In the genomic region with DNA sequence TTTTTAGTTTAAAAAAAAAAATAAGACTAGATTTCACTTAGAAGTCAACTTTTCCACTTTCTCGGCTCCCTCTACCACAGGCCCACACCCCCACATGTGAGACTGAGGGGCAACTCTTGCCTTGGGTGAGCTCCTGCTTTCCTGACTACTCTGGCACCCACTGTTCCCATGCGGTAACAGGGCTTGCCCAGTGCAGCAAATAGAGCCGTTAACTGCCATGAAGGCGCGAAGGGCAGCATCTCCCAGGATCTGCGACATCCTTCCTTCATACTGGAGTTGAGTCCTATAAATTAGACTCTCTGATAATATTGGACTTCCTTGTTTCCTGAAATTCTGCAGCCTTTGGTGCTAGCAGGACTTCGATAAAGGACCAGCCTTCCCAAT, we compare ENCODE assay signal across 10 mouse cellular contexts.
DNase-seq lines count a peak whose midpoint lies in the region; ATAC-seq and TF ChIP-seq lines count a peak whose summit lies in the region.
"Had no signal": no experiment of that assay in that cellular context is flagged by ENCODE, and none has a peak within 500 bp of the region (broad histone marks: within the 10 kb centered on the region; RNA-seq: fewer than 3 reads in every experiment).

No protein-coding gene starts in this region.

- no peaks in the 10 kb centered on the region for H3K4me1 ChIP-seq in hindbrain, embryonic 16.5 days (ENCODE audit: control insufficient read depth, insufficient read depth, low read depth, low read length)
- 0 out of 2 replicates have a peak, but pooled peaks cover 4% of the 10 kb centered on the region for H3K4me1 ChIP-seq in hindbrain, embryonic 13.5 days (replicated peaks)
- peaks cover 10% of the 10 kb centered on the region for H3K4me1 ChIP-seq in testis, adult 2 months (ENCODE audit: control insufficient read depth, insufficient read depth, low read length)
- H3K4me1 ChIP-seq: limb, embryonic 15.5 days; midbrain, embryonic 12.5 days had no signal

- no peaks in the 10 kb centered on the region for H3K9me3 ChIP-seq in hindbrain, embryonic 16.5 days (ENCODE audit: control insufficient read depth, low read length)
- H3K9me3 ChIP-seq in hindbrain, embryonic 13.5 days: no peaks in the 10 kb centered on the region
- H3K9me3 ChIP-seq: limb, embryonic 15.5 days; midbrain, embryonic 12.5 days had no signal

- no peak overlapping the region for H3K4me2 ChIP-seq in hindbrain, embryonic 16.5 days (ENCODE audit: low read length)
- H3K4me2 ChIP-seq in hindbrain, embryonic 13.5 days: no peak overlapping the region
- H3K4me2 ChIP-seq: limb, embryonic 15.5 days; midbrain, embryonic 12.5 days had no signal

- no peak for ATAC-seq in hindbrain, embryonic 16.5 days
- no peak for ATAC-seq in hindbrain, embryonic 13.5 days (ENCODE audit: low FRiP score)

- TF ChIP-seq POLR2A in testis, adult 2 months (IDR thresholded peaks at IDR 0.05; ENCODE audit: control insufficient read depth, low read depth, low read length): peak; percentile 55

- DNase-seq in embryo, embryonic 11 days: peak; percentile 19
- DNase-seq in embryo, embryonic 10.5 days (ENCODE audit: low spot score): no peak
- no peak for DNase-seq in testis, postnatal 10 days (ENCODE audit: low spot score)
- no peak for DNase-seq in left cerebral cortex, adult 9 months (ENCODE audit: low spot score in 2 of 2)
- DNase-seq in right cerebral cortex, adult 2 months (ENCODE audit: low spot score in 2 of 2): no peak

- TF ChIP-seq CTCF in testis, adult 2 months (IDR thresholded peaks at IDR 0.05; ENCODE audit: control insufficient read depth, insufficient read depth, insufficient replicate concordance, low read depth, low read length): no peak

- H3K27ac ChIP-seq in hindbrain, embryonic 16.5 days (ENCODE audit: low read depth, low read length): peak overlapping the region; percentile 48; the same call in 1 of the 2 replicates
- H3K27ac ChIP-seq in hindbrain, embryonic 13.5 days: no peak overlapping the region
- H3K27ac ChIP-seq in testis, adult 2 months (ENCODE audit: control insufficient read depth, insufficient read depth, low read depth, low read length): peak overlapping the region; percentile 90
- H3K27ac ChIP-seq: limb, embryonic 15.5 days; midbrain, embryonic 12.5 days had no signal

- no peak overlapping the region for H3K9ac ChIP-seq in hindbrain, embryonic 16.5 days (ENCODE audit: low read depth, low read length)
- no peak overlapping the region for H3K9ac ChIP-seq in hindbrain, embryonic 13.5 days
- H3K9ac ChIP-seq: limb, embryonic 15.5 days; midbrain, embryonic 12.5 days had no signal

- no peaks in the 10 kb centered on the region for H3K27me3 ChIP-seq in hindbrain, embryonic 16.5 days (replicated peaks; ENCODE audit: control insufficient read depth, insufficient read depth, low read length)
- H3K27me3 ChIP-seq in hindbrain, embryonic 13.5 days: no peaks in the 10 kb centered on the region
- no peaks in the 10 kb centered on the region for H3K27me3 ChIP-seq in testis, adult 2 months (ENCODE audit: control insufficient read depth, insufficient read depth, low read length)
- H3K27me3 ChIP-seq: limb, embryonic 15.5 days; midbrain, embryonic 12.5 days had no signal

- H3K4me3 ChIP-seq in hindbrain, embryonic 16.5 days (ENCODE audit: low read length): no peak overlapping the region
- H3K4me3 ChIP-seq in hindbrain, embryonic 13.5 days: no peak overlapping the region
- peak overlapping the region; percentile 84 for H3K4me3 ChIP-seq in testis, adult 2 months (ENCODE audit: control insufficient read depth, low read depth, low read length)
- H3K4me3 ChIP-seq: limb, embryonic 15.5 days; midbrain, embryonic 12.5 days had no signal

- WGBS in hindbrain, embryonic 16.5 days: 69% methylated on average over 7 of the region's 7 CpGs
- WGBS in hindbrain, embryonic 13.5 days: 74% methylated on average over 7 of the region's 7 CpGs

- no peaks in the 10 kb centered on the region for H3K36me3 ChIP-seq in hindbrain, embryonic 16.5 days (ENCODE audit: control insufficient read depth, insufficient read depth, low read length)
- H3K36me3 ChIP-seq in hindbrain, embryonic 13.5 days: no peaks in the 10 kb centered on the region
- no peaks in the 10 kb centered on the region for H3K36me3 ChIP-seq in testis, adult 2 months (ENCODE audit: control insufficient read depth, insufficient read depth, low read length)
- H3K36me3 ChIP-seq: limb, embryonic 15.5 days; midbrain, embryonic 12.5 days had no signal
